Mouse (Mus musculus): ENCODE measurements around the gene Fscn2.

DNA sequence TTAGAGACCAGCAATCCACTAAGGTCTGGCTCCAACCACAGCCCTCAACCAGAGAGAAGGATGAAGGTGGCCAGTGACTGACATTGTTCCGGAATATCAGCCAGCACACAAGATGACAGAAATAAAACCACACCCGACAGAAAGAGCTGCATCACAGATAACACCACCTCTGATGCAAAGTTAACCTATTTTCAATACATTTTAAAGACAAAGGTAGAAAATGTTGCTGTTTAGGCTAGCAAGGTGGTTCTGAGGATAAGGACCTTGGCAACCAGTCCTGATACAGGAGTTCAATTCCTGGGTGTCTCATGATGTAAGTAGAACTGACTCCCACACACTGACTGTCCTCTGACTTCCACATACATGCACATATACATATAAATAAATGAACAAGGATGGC is 38.0 kb downstream of the Fscn2 start:
- TF ChIP-seq EP300 (IDR thresholded peaks at IDR 0.05; ENCODE audit: insufficient read depth, low read depth, low read length), result no peak
- TF ChIP-seq POLR2A (IDR thresholded peaks at IDR 0.05; ENCODE audit: insufficient read depth, low read depth, low read length), result no peak

All from heart, adult 2 months (tissue).